Mouse (Mus musculus) neural tube, embryonic 14.5 days (tissue): ENCODE measurements around the gene Arhgap4. TPM values are rescaled to one million over a fixed set of nuclear protein-coding genes. Genes with fewer than 3 reads are reported as not detected.

Source experiments
- ATAC-seq: fragments of 200-750 bp; cut with Nextera tagmentation; 2 replicates; pipeline ENCODE4 v1.8.0; 2017; ENCODE audit warnings: low read depth, mild to moderate bottlenecking, moderate TSS enrichment, moderate library complexity
- H3K27ac ChIP-seq: fragments of 300-500 bp; sonication (generic); 2 replicates; pipeline ENCODE4 v1.5.1; 2014; ENCODE audit warnings: low read depth, mild to moderate bottlenecking, control low read depth, low read length, moderate library complexity, mixed read lengths
- H3K27me3 ChIP-seq: fragments of 300-500 bp; sonication (generic); 2 replicates; pipeline ENCODE4 v1.6.1; 2014; ENCODE audit warnings: low read length; ENCODE audit not compliant: control insufficient read depth, insufficient read depth
- H3K36me3 ChIP-seq: fragments of 300-500 bp; sonication (generic); 2 replicates; pipeline ENCODE4 v1.6.1; 2014; ENCODE audit warnings: low read length, mixed read lengths; ENCODE audit not compliant: control insufficient read depth, insufficient read depth
- H3K4me1 ChIP-seq: fragments of 300-500 bp; sonication (generic); 2 replicates; pipeline ENCODE4 v1.6.1; 2014; ENCODE audit warnings: low read length; ENCODE audit not compliant: control insufficient read depth, insufficient read depth
- H3K4me2 ChIP-seq: fragments of 300-500 bp; sonication (generic); 2 replicates; pipeline ENCODE4 v1.6.1; 2014; ENCODE audit warnings: mild to moderate bottlenecking, low read depth, low read length, control low read depth
- H3K4me3 ChIP-seq: fragments of 300-500 bp; sonication (generic); 2 replicates; pipeline ENCODE4 v1.5.1; 2014; ENCODE audit warnings: low read depth, low read length, control low read depth, mixed read lengths
- H3K9ac ChIP-seq: fragments of 300-500 bp; sonication (generic); replicated peaks from 2 replicates; pipeline ENCODE4 v1.6.1; 2014; ENCODE audit warnings: low read depth, mild to moderate bottlenecking, control low read depth, low read length, mixed read lengths
- H3K9me3 ChIP-seq: fragments of 300-500 bp; sonication (generic); 2 replicates; pipeline ENCODE4 v1.6.1; 2016; ENCODE audit warnings: low read length; ENCODE audit not compliant: control insufficient read depth
- WGBS: fragments of 180-500 bp; shearing (Covaris S2); extraction: QIAGEN DNeasy Blood & Tissue Kit; methylation state at CpG from one replicate; pipeline ENCODE4 v1.1.7; 2014; 5-methylcytosine and 5-hydroxymethylcytosine counted together
- polyA plus RNA-seq: library from polyadenylated mRNA; unstranded; fragments of >200 nt; fragmentation: Nextera tagmentation; extraction: Ambion mirVana; gene quantifications from 2 replicates; pipeline ENCODE4 v1.2.1, GENCODE M21; 2014

Arhgap4 gene
- polyA plus RNA-seq, 1 experiment from 2014 or later: 3.3 TPM

DNA sequence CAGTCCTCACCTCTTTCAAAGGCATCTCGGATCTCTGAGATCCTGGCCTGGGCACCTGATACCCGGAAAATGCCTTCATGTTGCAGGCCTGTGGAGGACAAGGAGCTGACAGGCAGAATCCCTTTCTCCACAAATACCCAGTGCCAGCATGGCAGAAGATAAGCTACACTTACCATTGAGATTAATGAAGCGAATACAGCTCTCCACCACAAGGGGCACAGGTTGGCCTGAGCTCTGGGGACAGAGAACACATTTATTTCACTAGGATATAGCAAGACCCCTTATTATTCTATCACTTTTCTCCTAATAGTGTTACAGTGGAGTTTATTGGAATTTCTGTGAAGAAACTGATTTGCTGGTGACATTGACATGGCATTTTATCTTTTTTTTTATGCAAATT is 23.7 kb downstream of the Arhgap4 start:
- no peak overlapping the region for H3K9ac ChIP-seq
- no peak overlapping the region for H3K27ac ChIP-seq
- H3K4me2 ChIP-seq: no peak overlapping the region
- no peaks in the 10 kb centered on the region for H3K36me3 ChIP-seq
- WGBS: 81% methylated on average over 3 of the region's 3 CpGs
- H3K9me3 ChIP-seq: no peaks in the 10 kb centered on the region
- H3K27me3 ChIP-seq: no peaks in the 10 kb centered on the region
- ATAC-seq: no peak
- no peaks in the 10 kb centered on the region for H3K4me1 ChIP-seq
- no peak overlapping the region for H3K4me3 ChIP-seq

GRCm38 (mm10) chrX:73895719-73896118 is 26.0 kb downstream of the Arhgap4 start, which contains the start of gene L1cam:
Gene L1cam (minus strand): TSS chrX:73896105.
- Histone ChIP-seq H3K9ac (no peak within 1 kb of the TSS), H3K4me1 (no peaks in the 10 kb centered on the region), H3K36me3 (no peaks in the 10 kb centered on the region), H3K4me3 (no peak within 1 kb of the TSS), H3K27me3 (no peaks in the 10 kb centered on the region), H3K27ac (no peak within 1 kb of the TSS), H3K9me3 (no peaks in the 10 kb centered on the region), H3K4me2 (no peak within 1 kb of the TSS)
- no peak; the same call in 1 of the 2 replicates for ATAC-seq
- 21% methylated on average over 2 of the region's 2 CpGs for whole genome bisulfite sequencing

- Histone ChIP-seq H3K9ac (no peak overlapping the region), H3K27ac (no peak overlapping the region), H3K4me3 (no peak overlapping the region), H3K9me3 (no peaks in the 10 kb centered on the region), H3K4me2 (no peak overlapping the region), H3K4me1 (no peaks in the 10 kb centered on the region), H3K27me3 (no peaks in the 10 kb centered on the region), H3K36me3 (no peaks in the 10 kb centered on the region)
- ATAC-seq: no peak
- WGBS: 95% methylated on average over 12 of the region's 14 CpGs
These were observed 28.8 kb downstream of the Arhgap4 start for GRCm38 (mm10) chrX:73892833-73893232.

DNA sequence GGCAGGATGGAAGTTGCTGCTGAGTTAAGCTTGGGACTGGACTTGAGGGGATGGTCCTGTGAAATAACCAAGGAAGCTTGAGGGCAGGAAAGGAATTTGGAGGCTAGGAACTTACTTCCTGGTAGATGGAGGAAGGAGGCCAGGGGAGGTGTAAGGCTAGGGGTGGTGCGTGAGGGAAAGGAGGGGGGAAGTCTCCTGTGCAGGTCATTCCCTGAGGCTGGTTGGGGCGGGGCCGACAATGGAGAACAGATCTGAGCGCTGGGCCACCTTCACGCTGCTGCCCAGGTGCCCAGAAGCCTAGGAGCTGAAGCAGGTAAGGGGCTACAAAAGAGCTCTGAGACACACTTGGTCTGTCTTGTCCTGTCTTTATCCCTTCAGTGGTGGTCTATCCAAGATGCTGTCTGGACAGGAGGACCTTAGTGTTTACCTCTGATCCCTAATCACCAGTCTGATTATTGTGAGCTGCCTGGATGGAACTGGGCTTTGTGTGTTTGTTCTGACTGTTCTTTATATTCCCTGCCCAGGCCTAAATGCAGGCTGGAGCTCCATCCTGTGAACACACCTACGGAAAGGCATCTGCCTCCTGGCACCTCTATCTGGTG is 30.0 kb downstream of the Arhgap4 start, which contains the start of gene Avpr2:
Gene Avpr2 (plus strand): TSS at position 552 of the 602 bp plus-strand sequence.
- Histone ChIP-seq H3K4me2 (no peak within 1 kb of the TSS), H3K9me3 (no peaks in the 10 kb centered on the region), H3K36me3 (no peaks in the 10 kb centered on the region), H3K4me3 (no peak within 1 kb of the TSS), H3K27me3 (no peaks in the 10 kb centered on the region), H3K27ac (no peak within 1 kb of the TSS), H3K4me1 (no peaks in the 10 kb centered on the region), H3K9ac (no peak within 1 kb of the TSS)
- ATAC-seq: no peak
- WGBS: 79% methylated on average over 6 of the region's 6 CpGs

DNA sequence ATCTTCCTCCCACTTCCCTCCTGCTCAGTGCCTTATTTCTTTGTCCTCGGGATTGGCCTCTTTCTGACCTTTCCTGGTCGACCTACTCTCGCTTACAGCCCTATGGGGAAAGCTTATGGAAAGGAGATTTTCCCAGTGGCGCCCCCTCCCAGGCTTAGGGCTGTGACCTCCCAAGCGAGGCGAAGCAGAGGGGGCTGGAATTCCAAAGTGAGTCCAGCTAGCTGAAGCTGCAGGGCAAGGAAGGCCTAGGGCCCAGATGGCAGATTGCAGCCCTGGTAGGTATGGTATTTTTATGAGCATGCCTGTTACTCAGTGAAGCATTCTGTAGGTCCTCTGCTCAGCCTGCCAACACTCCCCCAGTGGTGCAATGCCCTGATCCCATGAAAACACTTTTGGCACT is 40.2 kb downstream of the Arhgap4 start:
- no peaks in the 10 kb centered on the region for H3K9me3 ChIP-seq
- WGBS: 20% methylated on average over 6 of the region's 6 CpGs
- no peak overlapping the region for H3K4me3 ChIP-seq
- H3K4me1 ChIP-seq: no peaks in the 10 kb centered on the region
- H3K36me3 ChIP-seq: no peaks in the 10 kb centered on the region
- peak; percentile 19; the same call in 1 of the 2 replicates for ATAC-seq
- peak overlapping the region; percentile 59; the same call in 1 of the 2 replicates for H3K4me2 ChIP-seq
- H3K27ac ChIP-seq: peak overlapping the region; percentile 60; the same call in 1 of the 2 replicates
- H3K9ac ChIP-seq: no peak overlapping the region; the same call in 1 of the 2 replicates
- H3K27me3 ChIP-seq: no peaks in the 10 kb centered on the region

GRCm38 (mm10) chrX:73881036-73881427 is 40.6 kb downstream of the Arhgap4 start:
- WGBS: 35% methylated on average over 13 of the region's 16 CpGs

GRCm38 (mm10) chrX:73880194-73881035 is 41.3 kb downstream of the Arhgap4 start:
- ATAC-seq: peak; percentile 67
- Histone ChIP-seq H3K9me3 (no peaks in the 10 kb centered on the region), H3K4me3 (peak overlapping the region; percentile 39), H3K36me3 (no peaks in the 10 kb centered on the region), H3K27me3 (no peaks in the 10 kb centered on the region), H3K4me1 (no peaks in the 10 kb centered on the region), H3K9ac (peak overlapping the region; percentile 63), H3K27ac (peak overlapping the region; percentile 60), H3K4me2 (peak overlapping the region; percentile 59)
- WGBS: 16% methylated on average over 35 of the region's 48 CpGs

More at GRCm38 (mm10) chrX:73881036-73881427, 40.6 kb downstream of the Arhgap4 start:
- Histone ChIP-seq H3K36me3 (no peaks in the 10 kb centered on the region), H3K4me2 (peak overlapping the region; percentile 59), H3K4me3 (peak overlapping the region; percentile 39), H3K9me3 (no peaks in the 10 kb centered on the region), H3K9ac (peak overlapping the region; percentile 63), H3K4me1 (no peaks in the 10 kb centered on the region), H3K27ac (peak overlapping the region; percentile 60), H3K27me3 (no peaks in the 10 kb centered on the region)
- peak; percentile 44 for ATAC-seq

GRCm38 (mm10) chrX:73877014-73877413 is 44.7 kb downstream of the Arhgap4 start:
- 77% methylated on average over 1 of the region's 1 CpGs for WGBS

DNA sequence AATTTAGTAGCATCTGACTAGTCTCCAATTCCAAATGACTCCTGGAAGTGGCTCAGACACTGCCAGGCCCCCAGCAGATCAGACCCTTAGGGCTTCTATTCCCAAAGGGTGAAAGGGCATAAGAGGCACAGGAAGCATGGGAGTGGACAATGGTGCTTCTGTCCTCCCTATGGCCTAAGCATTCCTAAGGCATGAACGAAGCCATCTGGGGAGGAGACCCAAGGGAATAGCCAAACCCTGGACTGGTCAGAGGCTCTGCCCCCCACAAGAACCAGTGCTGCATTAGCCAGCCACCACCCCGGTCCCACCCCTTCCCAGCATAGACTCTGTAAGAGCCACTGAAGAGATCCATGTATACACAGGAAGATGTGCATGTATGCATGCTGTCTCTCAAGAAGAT is 45.8 kb downstream of the Arhgap4 start:
- no peaks in the 10 kb centered on the region for H3K9me3 ChIP-seq
- H3K4me1 ChIP-seq: no peaks in the 10 kb centered on the region
- whole genome bisulfite sequencing: 76% methylated on average over 2 of the region's 2 CpGs
- ATAC-seq: no peak
- no peak overlapping the region for H3K27ac ChIP-seq
- 0 out of 2 replicates have a peak overlapping the region, but pooled peaks have one; percentile 14 for H3K4me2 ChIP-seq
- H3K9ac ChIP-seq: no peak overlapping the region
- no peaks in the 10 kb centered on the region for H3K36me3 ChIP-seq
- H3K4me3 ChIP-seq: no peak overlapping the region
- no peaks in the 10 kb centered on the region for H3K27me3 ChIP-seq

More at GRCm38 (mm10) chrX:73877014-73877413, 44.7 kb downstream of the Arhgap4 start:
- no peak for ATAC-seq
- Histone ChIP-seq H3K27ac (no peak overlapping the region), H3K27me3 (no peaks in the 10 kb centered on the region), H3K9ac (no peak overlapping the region), H3K4me1 (no peaks in the 10 kb centered on the region), H3K9me3 (no peaks in the 10 kb centered on the region), H3K4me3 (no peak overlapping the region), H3K4me2 (peak overlapping the region; percentile 1; the same call in 1 of the 2 replicates), H3K36me3 (no peaks in the 10 kb centered on the region)
